Mouse (Mus musculus): ENCODE results near the gene Ints11.

GRCm38 (mm10) chr4:155861787-155862186, 7.6 kb upstream of the Ints11 start:
- TF ChIP-seq CTCF (IDR thresholded peaks at IDR 0.05; ENCODE audit: low read depth) (no peak), EP300 (IDR thresholded peaks at IDR 0.05; ENCODE audit: low read depth) (no peak)

Data from heart, postnatal 0 days (tissue).